ENCODE assay signal across 9 mouse cellular contexts in the genomic region with DNA sequence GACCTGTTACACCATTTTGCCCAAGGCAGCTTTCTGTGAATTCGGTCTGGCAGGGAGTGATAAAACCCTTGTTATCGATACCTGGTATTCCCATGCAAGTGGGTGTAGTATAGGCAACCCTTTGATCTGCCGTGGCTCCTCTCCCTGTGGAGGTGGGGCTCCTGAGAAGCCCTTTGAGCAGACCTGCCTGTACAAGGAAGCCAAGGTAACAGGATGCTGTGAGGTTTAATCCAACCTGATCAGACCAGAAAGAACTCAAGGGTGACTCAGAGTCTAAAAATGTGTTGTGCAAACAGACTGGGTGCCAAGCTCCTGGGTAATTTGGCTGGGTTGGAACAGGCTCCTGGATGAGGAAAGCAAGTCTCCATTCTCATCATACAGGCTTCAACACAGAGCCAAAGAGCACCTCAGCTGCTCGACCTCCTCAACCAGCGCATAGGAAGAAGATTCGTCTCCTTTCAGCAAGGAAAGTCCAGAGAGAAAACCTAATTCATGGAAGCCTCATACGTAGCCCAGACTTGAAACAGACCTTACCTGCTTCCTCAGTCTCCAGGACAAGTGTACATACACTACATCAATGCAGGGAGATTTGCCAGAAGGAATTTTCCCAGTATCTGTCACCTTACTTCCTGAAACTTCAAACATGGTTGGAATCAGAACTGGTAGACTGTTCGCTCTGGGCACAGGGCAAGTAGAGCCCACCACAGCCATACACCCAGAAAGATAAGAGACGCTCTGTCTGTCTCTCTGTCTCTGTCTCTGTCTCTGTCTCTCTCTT. TPM values are rescaled to one million over a fixed set of nuclear protein-coding genes. Genes with fewer than 3 reads are reported as not detected.
DNase-seq lines count a peak whose midpoint lies in the region; ATAC-seq and TF ChIP-seq lines count a peak whose summit lies in the region.
"Had no signal": no experiment of that assay in that cellular context is flagged by ENCODE, and none has a peak within 500 bp of the region (broad histone marks: within the 10 kb centered on the region; RNA-seq: fewer than 3 reads in every experiment).

No protein-coding gene starts in this region.

- no peaks in the 10 kb centered on the region for H3K36me3 ChIP-seq in limb, embryonic 13.5 days
- no peaks in the 10 kb centered on the region for H3K36me3 ChIP-seq in limb, embryonic 10.5 days
- H3K36me3 ChIP-seq in liver, adult 2 months (ENCODE audit: control insufficient read depth, insufficient read depth, low read length) = no peaks in the 10 kb centered on the region
- no peaks in the 10 kb centered on the region for H3K36me3 ChIP-seq in forebrain, embryonic 14.5 days (ENCODE audit: control insufficient read depth, insufficient read depth, low read length)
- no peaks in the 10 kb centered on the region for H3K36me3 ChIP-seq in hindbrain, embryonic 11.5 days (ENCODE audit: control insufficient read depth, insufficient read depth, low read length)
- no peaks in the 10 kb centered on the region for H3K36me3 ChIP-seq in hindbrain, embryonic 13.5 days

- WGBS in limb, embryonic 13.5 days = 62% methylated on average over 9 of the region's 9 CpGs
- WGBS in limb, embryonic 10.5 days = 77% methylated on average over 9 of the region's 9 CpGs
- WGBS in liver, adult 2 months = 62% methylated on average over 9 of the region's 9 CpGs
- WGBS in forebrain, embryonic 14.5 days = 87% methylated on average over 9 of the region's 9 CpGs
- 86% methylated on average over 9 of the region's 9 CpGs for whole genome bisulfite sequencing in hindbrain, embryonic 11.5 days
- WGBS in hindbrain, embryonic 13.5 days = 86% methylated on average over 9 of the region's 9 CpGs

- H3K4me3 ChIP-seq in limb, embryonic 13.5 days = no peak overlapping the region
- H3K4me3 ChIP-seq in limb, embryonic 10.5 days = no peak overlapping the region
- H3K4me3 ChIP-seq in liver, adult 2 months (ENCODE audit: insufficient read depth, low read depth, low read length) = no peak overlapping the region
- H3K4me3 ChIP-seq in forebrain, embryonic 14.5 days (ENCODE audit: low read depth, low read length) = no peak overlapping the region
- H3K4me3 ChIP-seq in hindbrain, embryonic 11.5 days (ENCODE audit: low read depth, low read length) = no peak overlapping the region
- H3K4me3 ChIP-seq in hindbrain, embryonic 13.5 days = no peak overlapping the region

- TF ChIP-seq POLR2A in liver, adult 2 months (IDR thresholded peaks at IDR 0.05; ENCODE audit: extremely low read depth, insufficient read depth, low read length) = no peak

- no peaks in the 10 kb centered on the region for H3K4me1 ChIP-seq in limb, embryonic 13.5 days
- no peaks in the 10 kb centered on the region for H3K4me1 ChIP-seq in limb, embryonic 10.5 days
- H3K4me1 ChIP-seq in liver, adult 2 months (ENCODE audit: control insufficient read depth, insufficient read depth, low read length) = no peaks in the 10 kb centered on the region
- H3K4me1 ChIP-seq in forebrain, embryonic 14.5 days (ENCODE audit: control insufficient read depth, insufficient read depth, low read length) = no peaks in the 10 kb centered on the region
- no peaks in the 10 kb centered on the region for H3K4me1 ChIP-seq in hindbrain, embryonic 11.5 days (replicated peaks; ENCODE audit: control insufficient read depth, insufficient read depth, low read length)
- no peaks in the 10 kb centered on the region for H3K4me1 ChIP-seq in hindbrain, embryonic 13.5 days (replicated peaks)

- no peak for TF ChIP-seq CTCF in liver, adult 2 months (IDR thresholded peaks at IDR 0.05; ENCODE audit: low read depth, low read length)

- ATAC-seq in limb, embryonic 13.5 days (ENCODE audit: low FRiP score, low read depth) = peak; percentile 64; the same call in 1 of the 2 replicates
- ATAC-seq in erythroid progenitor cell, adult 5-6 weeks (replicated peaks; ENCODE audit: low FRiP score, poor library complexity, severe bottlenecking) = 0 out of 2 replicates have a peak, but pooled peaks have one; percentile 14
- no peak for ATAC-seq in forebrain, embryonic 14.5 days
- ATAC-seq in hindbrain, embryonic 11.5 days (ENCODE audit: low FRiP score) = no peak
- ATAC-seq in hindbrain, embryonic 13.5 days (ENCODE audit: low FRiP score) = no peak

- no peak overlapping the region for H3K27ac ChIP-seq in limb, embryonic 13.5 days
- no peak overlapping the region for H3K27ac ChIP-seq in limb, embryonic 10.5 days
- no peak overlapping the region for H3K27ac ChIP-seq in liver, adult 2 months (replicated peaks; ENCODE audit: insufficient read depth, low read depth, low read length)
- H3K27ac ChIP-seq in forebrain, embryonic 14.5 days (ENCODE audit: low read depth, low read length) = no peak overlapping the region
- no peak overlapping the region for H3K27ac ChIP-seq in hindbrain, embryonic 11.5 days (ENCODE audit: low read depth, low read length)
- H3K27ac ChIP-seq in hindbrain, embryonic 13.5 days = no peak overlapping the region

- no peaks in the 10 kb centered on the region for H3K79me2 ChIP-seq in liver, adult 2 months (ENCODE audit: control insufficient read depth, insufficient read depth, low read length)

- H3K9ac ChIP-seq in limb, embryonic 13.5 days = no peak overlapping the region
- H3K9ac ChIP-seq in liver, adult 2 months (ENCODE audit: low read depth, low read length) = no peak overlapping the region
- H3K9ac ChIP-seq in forebrain, embryonic 14.5 days (ENCODE audit: low read length) = no peak overlapping the region
- H3K9ac ChIP-seq in hindbrain, embryonic 11.5 days (ENCODE audit: low read depth, low read length) = no peak overlapping the region
- no peak overlapping the region for H3K9ac ChIP-seq in hindbrain, embryonic 13.5 days

- DNase-seq in limb, embryonic 10.5 days (ENCODE audit: low spot score) = no peak
- peak; percentile 55 for DNase-seq in liver, adult 2 months (ENCODE audit: extremely low read depth, low read depth, low spot score)
- peak; percentile 15 for DNase-seq in urinary bladder, postnatal 25 days (ENCODE audit: low spot score)
- no peak for DNase-seq in forebrain, embryonic 14.5 days (ENCODE audit: low spot score)
- DNase-seq in hindbrain, embryonic 11.5 days (ENCODE audit: low spot score) = no peak

- no peaks in the 10 kb centered on the region for H3K9me3 ChIP-seq in limb, embryonic 13.5 days
- H3K9me3 ChIP-seq in limb, embryonic 10.5 days (replicated peaks) = no peaks in the 10 kb centered on the region
- H3K9me3 ChIP-seq in forebrain, embryonic 14.5 days (replicated peaks; ENCODE audit: control insufficient read depth, low read length) = no peaks in the 10 kb centered on the region
- no peaks in the 10 kb centered on the region for H3K9me3 ChIP-seq in hindbrain, embryonic 11.5 days (ENCODE audit: control insufficient read depth, low read length)
- H3K9me3 ChIP-seq in hindbrain, embryonic 13.5 days = no peaks in the 10 kb centered on the region

- H3K27me3 ChIP-seq in limb, embryonic 13.5 days = no peaks in the 10 kb centered on the region
- H3K27me3 ChIP-seq in limb, embryonic 10.5 days (ENCODE audit: low read depth, poor library complexity, severe bottlenecking) = no peaks in the 10 kb centered on the region
- no peaks in the 10 kb centered on the region; the same call in 1 of the 2 replicates for H3K27me3 ChIP-seq in liver, adult 2 months (ENCODE audit: control insufficient read depth, insufficient read depth, low read length)
- H3K27me3 ChIP-seq in forebrain, embryonic 14.5 days (replicated peaks; ENCODE audit: control insufficient read depth, insufficient read depth, low read length) = no peaks in the 10 kb centered on the region
- no peaks in the 10 kb centered on the region for H3K27me3 ChIP-seq in hindbrain, embryonic 11.5 days (ENCODE audit: control insufficient read depth, insufficient read depth, low read length)
- no peaks in the 10 kb centered on the region for H3K27me3 ChIP-seq in hindbrain, embryonic 13.5 days

- no peak overlapping the region; the same call in 1 of the 2 replicates for H3K4me2 ChIP-seq in limb, embryonic 13.5 days (replicated peaks)
- H3K4me2 ChIP-seq in forebrain, embryonic 14.5 days (ENCODE audit: low read length) = no peak overlapping the region
- H3K4me2 ChIP-seq in hindbrain, embryonic 11.5 days (replicated peaks; ENCODE audit: low read depth, low read length) = no peak overlapping the region
- H3K4me2 ChIP-seq in hindbrain, embryonic 13.5 days = no peak overlapping the region

RNA-seq across cellular contexts. Expression of gene Thnsl1, which starts 29.5 kb away (rescaled TPM):
- polyA plus RNA-seq in limb, embryonic 13.5 days (2015; fragmentation: Nextera tagmentation; extraction: Ambion mirVana) = 6.2 TPM in 2 replicates
- 6.1 and 6.9 TPM in 2 replicates for polyA plus RNA-seq in limb, embryonic 10.5 days (2016; fragmentation: Nextera tagmentation; extraction: Ambion mirVana)
- not detected in 2 replicates for total RNA-seq in erythroid progenitor cell, adult 5-6 weeks (2015; ENCODE audit: low replicate concordance)
- 0.64 TPM in 1 of 2 replicates, not detected in the other for total RNA-seq in erythroid progenitor cell, adult 5-6 weeks (2017; ENCODE audit: low replicate concordance)
- total RNA-seq in liver, adult 2 months (2014; rRNA removed) = 3.5 and 4.0 TPM in 2 replicates
- 1.2 and 2.0 TPM in 2 replicates for polyA plus RNA-seq in liver, adult 2 months (2012; rRNA removed)
- polyA plus RNA-seq in forebrain, embryonic 14.5 days (2014; fragmentation: Nextera tagmentation; extraction: Ambion mirVana) = 27.2 and 29.5 TPM in 2 replicates
- polyA plus RNA-seq in hindbrain, embryonic 11.5 days (2014; fragmentation: Nextera tagmentation; extraction: Ambion mirVana) = 16.2 and 18.2 TPM in 2 replicates
- 21.2 and 21.5 TPM in 2 replicates for polyA plus RNA-seq in hindbrain, embryonic 13.5 days (2015; fragmentation: Nextera tagmentation; extraction: Ambion mirVana)

RNA-seq across cellular contexts. Expression of gene Enkur, which starts 29.9 kb away (rescaled TPM):
- 0.39 and 0.52 TPM in 2 replicates for polyA plus RNA-seq in limb, embryonic 13.5 days (2015; fragmentation: Nextera tagmentation; extraction: Ambion mirVana)
- not detected in 2 replicates for polyA plus RNA-seq in limb, embryonic 10.5 days (2016; fragmentation: Nextera tagmentation; extraction: Ambion mirVana)
- not detected in 2 replicates for total RNA-seq in erythroid progenitor cell, adult 5-6 weeks (2015; ENCODE audit: low replicate concordance)
- not detected in 2 replicates for total RNA-seq in erythroid progenitor cell, adult 5-6 weeks (2017; ENCODE audit: low replicate concordance)
- not detected in 2 replicates for total RNA-seq in liver, adult 2 months (2014; rRNA removed)
- not detected in 2 replicates for polyA plus RNA-seq in liver, adult 2 months (2012; rRNA removed)
- polyA plus RNA-seq in forebrain, embryonic 14.5 days (2014; fragmentation: Nextera tagmentation; extraction: Ambion mirVana) = 2.8 and 3.3 TPM in 2 replicates
- polyA plus RNA-seq in hindbrain, embryonic 11.5 days (2014; fragmentation: Nextera tagmentation; extraction: Ambion mirVana) = 3.7 TPM in 2 replicates
- 3.7 and 6.0 TPM in 2 replicates for polyA plus RNA-seq in hindbrain, embryonic 13.5 days (2015; fragmentation: Nextera tagmentation; extraction: Ambion mirVana)
- polyA plus RNA-seq: limb, embryonic 11.5 days had no signal

Comparison
In these comparisons a context has a peak if more than half of its experiments do, and no peak if none do; other contexts are left out.
1. ATAC-seq: peak in limb, embryonic 13.5 days (single experiment) and erythroid progenitor cell, adult 5-6 weeks (single experiment); none in forebrain, embryonic 14.5 days (single experiment), hindbrain, embryonic 11.5 days (single experiment) and hindbrain, embryonic 13.5 days (single experiment).
2. DNase-seq: peak in liver, adult 2 months (single experiment) and urinary bladder, postnatal 25 days (single experiment); none in limb, embryonic 10.5 days (single experiment), forebrain, embryonic 14.5 days (single experiment) and hindbrain, embryonic 11.5 days (single experiment).